Mouse (Mus musculus) spleen, adult 2 months (tissue): ENCODE data around the gene Rsph14. TPM values are rescaled to one million over a fixed set of nuclear protein-coding genes. Genes with fewer than 3 reads are reported as not detected.

Experiments
- DNase-seq, 2 experiments: peaks; one replicate each; pipeline versions ENCODE4 v3.0.0 to v3.0.0-alpha.2; 2012 to 2021; ENCODE audit warnings: low spot score in 2 of 2, low read depth in 1 of 2
- H3K27ac ChIP-seq: fragments of 200-500 bp; 2 replicates; pipeline ENCODE4 v1.5.1; 2012; ENCODE audit warnings: low read length, inconsistent platforms; ENCODE audit not compliant: insufficient read depth
- H3K27me3 ChIP-seq: fragments of 200-500 bp; 2 replicates; pipeline ENCODE4 v1.6.1; 2012; ENCODE audit warnings: mild to moderate bottlenecking, moderate library complexity, low read length, inconsistent platforms; ENCODE audit not compliant: control insufficient read depth, insufficient read depth
- H3K36me3 ChIP-seq: fragments of 200-500 bp; 2 replicates; pipeline ENCODE4 v1.6.1; 2012; ENCODE audit warnings: mild to moderate bottlenecking, low read length, inconsistent platforms; ENCODE audit not compliant: control insufficient read depth, insufficient read depth
- H3K4me1 ChIP-seq: fragments of 200-500 bp; 2 replicates; pipeline ENCODE4 v1.6.1; 2011; ENCODE audit warnings: inconsistent platforms; ENCODE audit not compliant: control insufficient read depth, insufficient read depth, insufficient read length
- H3K4me3 ChIP-seq: fragments of 200-500 bp; 2 replicates; pipeline ENCODE4 v1.5.1; 2011; ENCODE audit warnings: mild to moderate bottlenecking, inconsistent platforms; ENCODE audit not compliant: insufficient read depth, insufficient read length; ENCODE audit errors: extremely low read depth
- CTCF ChIP-seq: fragments of 200-500 bp; IDR thresholded peaks from 2 replicates; pipeline ENCODE4 v1.5.1; 2011; ENCODE audit warnings: mild to moderate bottlenecking, inconsistent platforms; ENCODE audit not compliant: insufficient read depth, insufficient read length, insufficient replicate concordance; ENCODE audit errors: extremely low read depth
- POLR2A ChIP-seq: fragments of 200-500 bp; IDR thresholded peaks from 2 replicates; pipeline ENCODE4 v1.6.1; 2011; ENCODE audit warnings: low read depth, low read length, inconsistent platforms
- WGBS: fragments of 180-500 bp; shearing (Covaris S2); methylation state at CpG from one replicate; pipeline ENCODE4 v1.1.7; 2018; 5-methylcytosine and 5-hydroxymethylcytosine counted together
- polyA plus RNA-seq: library from polyadenylated mRNA; depleted of rRNA; stranded (reverse); fragments of >200 nt; gene quantifications from 2 replicates; pipeline ENCODE4 v1.2.3, GENCODE M21; 2012

The Rsph14 gene
- polyA plus RNA-seq, 1 experiment, result not detected

DNA sequence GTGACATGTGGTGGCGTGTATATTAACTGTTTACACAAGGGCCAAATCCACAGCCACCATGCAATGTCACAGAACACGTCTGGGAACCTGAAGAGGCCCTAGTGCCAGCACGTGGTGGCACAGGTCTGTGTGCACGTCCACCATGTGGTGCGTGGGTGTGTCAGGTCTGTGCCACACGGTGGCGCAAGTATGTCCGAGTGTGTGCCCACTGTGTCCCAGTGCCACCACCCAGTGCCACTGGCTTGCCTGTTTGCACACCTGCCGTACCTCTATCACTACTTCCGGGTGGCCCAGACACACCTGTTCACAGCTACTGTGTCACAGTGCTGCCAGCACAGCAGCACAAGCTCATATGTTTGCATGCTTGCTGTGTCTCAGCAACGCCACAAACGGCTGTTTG, 97.9 kb downstream of the Rsph14 start:
- DNase-seq, result no peak
- TF ChIP-seq CTCF (no peak), POLR2A (no peak)
- Histone ChIP-seq H3K27me3 (no peaks in the 10 kb centered on the region), H3K27ac (no peak overlapping the region), H3K4me1 (no peaks in the 10 kb centered on the region), H3K4me3 (no peak overlapping the region), H3K36me3 (no peaks in the 10 kb centered on the region)
- 83% methylated on average over 12 of the region's 12 CpGs for WGBS

DNA sequence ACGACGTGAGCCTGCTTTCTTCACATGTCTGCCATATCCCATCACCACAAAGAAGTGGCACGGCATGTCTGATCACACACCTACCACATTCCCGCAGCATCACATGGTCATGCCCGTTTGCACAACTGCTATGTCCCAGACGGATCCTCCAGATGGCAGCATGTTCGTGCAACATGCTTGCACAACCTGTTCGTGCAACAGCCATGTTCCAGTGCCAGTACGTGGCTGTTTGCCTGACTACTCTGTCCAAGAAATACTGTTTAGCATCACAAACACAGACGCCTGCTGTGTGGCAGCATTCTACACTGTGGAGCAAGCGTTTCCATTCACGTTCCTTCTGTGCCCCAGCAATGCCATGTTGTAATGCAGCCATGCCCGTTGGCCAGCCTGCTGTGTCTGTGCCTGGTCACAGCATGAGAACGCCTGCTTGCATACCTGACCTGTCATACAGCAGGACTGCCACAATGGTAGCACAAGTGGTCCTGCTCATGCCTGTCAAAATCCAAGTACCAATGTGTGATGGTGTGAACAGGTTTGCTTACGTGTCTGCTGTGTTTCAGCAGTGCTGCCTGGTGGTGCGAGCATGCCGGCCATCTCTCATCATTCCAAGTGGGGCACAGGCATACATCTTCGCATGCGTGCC, 98.7 kb downstream of the Rsph14 start:
- TF ChIP-seq CTCF (no peak), POLR2A (no peak)
- DNase-seq, result no peak
- H3K4me1 ChIP-seq, result no peaks in the 10 kb centered on the region
- no peaks in the 10 kb centered on the region for H3K27me3 ChIP-seq
- no peak overlapping the region for H3K4me3 ChIP-seq
- H3K36me3 ChIP-seq, result no peaks in the 10 kb centered on the region
- no peak overlapping the region for H3K27ac ChIP-seq
- 88% methylated on average over 19 of the region's 19 CpGs for WGBS

DNA sequence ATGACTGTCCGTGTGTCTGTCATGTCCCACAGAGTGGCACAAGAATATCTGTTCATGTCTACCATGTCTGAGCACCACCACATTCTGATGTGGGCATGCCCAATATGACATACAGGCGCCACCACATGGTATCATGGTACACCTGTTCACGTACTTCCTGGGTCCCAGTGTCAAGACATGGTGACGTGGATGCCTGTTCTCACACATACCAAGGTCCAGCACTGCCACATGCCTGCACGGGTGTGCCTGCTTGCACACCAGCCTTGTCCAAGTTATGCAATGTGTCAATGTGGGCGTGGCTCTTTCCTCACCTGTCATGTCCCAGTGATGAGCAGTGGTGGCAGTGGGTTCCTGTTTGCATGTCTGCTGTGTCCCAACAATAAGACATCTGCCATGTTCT, 99.9 kb downstream of the Rsph14 start:
- H3K4me3 ChIP-seq, result no peak overlapping the region

DNA sequence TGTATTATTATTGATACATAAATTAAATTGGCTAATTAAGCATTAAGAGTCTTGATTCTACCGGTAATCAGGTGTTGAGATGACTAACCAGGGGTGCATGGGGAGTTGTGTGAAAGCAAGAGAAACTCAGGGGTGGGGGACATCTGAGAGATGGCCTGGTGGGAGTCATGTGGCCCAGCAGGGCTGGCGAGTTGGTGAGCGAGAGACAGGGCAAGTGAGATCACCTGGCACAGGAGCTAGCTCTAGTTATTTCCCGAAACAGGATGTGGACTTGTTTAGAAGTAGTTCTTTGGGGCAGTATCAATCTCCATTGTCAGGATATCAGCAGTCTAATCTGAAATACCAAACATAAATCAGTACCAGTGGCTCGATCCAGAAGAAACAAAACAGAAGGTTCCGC, 100.8 kb downstream of the Rsph14 start:
- WGBS, result 74% methylated on average over 6 of the region's 6 CpGs
- Histone ChIP-seq H3K27ac (no peak overlapping the region), H3K4me1 (no peaks in the 10 kb centered on the region), H3K36me3 (no peaks in the 10 kb centered on the region), H3K4me3 (no peak overlapping the region), H3K27me3 (no peaks in the 10 kb centered on the region)
- TF ChIP-seq POLR2A (no peak), CTCF (no peak)
- DNase-seq, result no peak

More for the DNA sequence above, 99.9 kb downstream of the Rsph14 start:
- DNase-seq, result no peak
- Histone ChIP-seq H3K4me1 (no peaks in the 10 kb centered on the region), H3K36me3 (no peaks in the 10 kb centered on the region), H3K27me3 (no peaks in the 10 kb centered on the region), H3K27ac (no peak overlapping the region)
- 79% methylated on average over 6 of the region's 6 CpGs for WGBS
- no peak for TF ChIP-seq POLR2A
- TF ChIP-seq CTCF, result no peak

DNA sequence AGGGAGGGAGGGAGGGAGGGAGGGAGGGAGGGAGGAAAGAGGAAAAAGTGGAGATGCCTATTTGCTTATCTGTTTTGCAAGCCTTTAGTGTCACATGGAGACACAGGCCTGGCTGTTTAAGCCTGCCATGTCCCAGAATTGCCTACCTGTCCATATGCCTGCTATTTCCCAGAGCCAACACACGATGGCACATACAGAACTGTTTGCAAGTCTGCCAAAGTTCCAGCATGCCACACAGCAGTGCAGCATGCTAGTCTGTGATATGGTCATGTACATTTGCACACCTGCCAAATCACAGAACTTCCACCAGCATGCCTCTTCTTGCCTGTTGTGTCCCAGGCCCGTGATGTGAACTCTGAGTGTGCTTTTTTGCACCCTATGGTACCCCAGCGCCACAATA, 101.8 kb downstream of the Rsph14 start:
- no peaks in the 10 kb centered on the region for H3K36me3 ChIP-seq
- TF ChIP-seq CTCF (no peak), POLR2A (no peak)
- H3K4me3 ChIP-seq, result no peak overlapping the region
- no peaks in the 10 kb centered on the region for H3K27me3 ChIP-seq
- no peak overlapping the region for H3K27ac ChIP-seq
- no peaks in the 10 kb centered on the region for H3K4me1 ChIP-seq
- WGBS, result 74% methylated on average over 3 of the region's 3 CpGs
- no peak for DNase-seq

DNA sequence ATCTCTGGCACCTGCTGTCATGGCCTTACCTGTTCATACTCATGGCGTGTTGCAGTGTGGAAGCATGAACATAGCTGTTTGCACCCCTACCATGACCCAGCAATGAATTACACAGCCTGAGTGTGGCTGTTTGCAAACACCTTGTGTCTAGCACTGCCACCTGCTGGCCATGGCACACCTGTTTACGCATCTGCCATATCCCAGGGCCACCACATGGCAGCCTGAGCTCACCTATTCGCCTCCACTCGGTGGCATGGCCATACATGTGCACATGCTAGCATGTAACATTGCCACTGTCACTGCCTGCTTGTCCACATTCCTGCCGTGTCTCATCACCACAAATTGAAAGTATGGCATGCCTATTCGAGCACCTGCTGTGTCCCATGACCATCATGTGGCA, 102.8 kb downstream of the Rsph14 start:
- Histone ChIP-seq H3K27me3 (no peaks in the 10 kb centered on the region), H3K27ac (no peak overlapping the region), H3K36me3 (no peaks in the 10 kb centered on the region), H3K4me3 (no peak overlapping the region), H3K4me1 (no peaks in the 10 kb centered on the region)
- no peak for DNase-seq
- WGBS, result 74% methylated on average over 6 of the region's 6 CpGs
- TF ChIP-seq CTCF (peak; percentile 3; the same call in 1 of the 2 replicates), POLR2A (no peak)

DNA sequence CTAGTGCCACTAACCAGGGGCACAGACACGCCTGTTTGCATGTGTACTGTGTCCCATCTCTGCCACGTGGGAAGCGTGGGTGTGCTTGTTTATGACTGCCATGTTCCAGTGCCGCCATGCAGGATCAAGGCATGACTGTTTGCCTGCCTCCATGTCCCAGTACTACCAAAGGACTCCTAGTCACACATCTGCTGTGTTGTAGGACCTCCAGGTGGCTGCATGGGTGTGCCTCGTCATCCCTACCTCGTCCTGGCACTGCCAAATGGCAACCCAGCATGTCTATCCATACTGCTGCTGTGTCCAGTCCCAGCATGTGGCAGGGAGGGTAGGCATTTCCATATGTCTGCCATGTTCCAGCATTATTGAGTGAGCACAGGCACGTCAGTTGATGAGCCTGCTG, 104.1 kb downstream of the Rsph14 start:
- no peak overlapping the region for H3K27ac ChIP-seq
- no peak for TF ChIP-seq POLR2A
- TF ChIP-seq CTCF, result no peak
- no peak overlapping the region for H3K4me3 ChIP-seq
- H3K4me1 ChIP-seq, result no peaks in the 10 kb centered on the region
- 88% methylated on average over 7 of the region's 7 CpGs for WGBS
- H3K36me3 ChIP-seq, result no peaks in the 10 kb centered on the region
- no peaks in the 10 kb centered on the region for H3K27me3 ChIP-seq
- DNase-seq, result no peak
